Mouse (Mus musculus) common myeloid progenitor, adult 5-6 weeks (primary cell): ENCODE data around the gene Khnyn. TPM values are rescaled to one million over a fixed set of nuclear protein-coding genes. Genes with fewer than 3 reads are reported as not detected.

Experiments
- ATAC-seq: replicated peaks from 2 replicates; pipeline ENCODE4 v1.8.0; 2016; ENCODE audit warnings: low read depth, mild to moderate bottlenecking, moderate TSS enrichment, inconsistent platforms; ENCODE audit not compliant: poor library complexity, severe bottlenecking
- total RNA-seq: library from RNA; stranded (forward); fragments of 200-1000, 187-1606 nt; gene quantifications from 2 replicates; pipeline ENCODE4 v1.2.3, GENCODE M21; 2017

The Khnyn gene
- total RNA-seq, 1 experiment from 2014 or later, result 20.9 TPM

- no peak for ATAC-seq
Observed at GRCm38 (mm10) chr14:55872551-55872950, 12.2 kb upstream of the Khnyn start.

- ATAC-seq, result no peak
Observed at GRCm38 (mm10) chr14:55873242-55873713, 11.5 kb upstream of the Khnyn start.

GRCm38 (mm10) chr14:55873714-55874683, 10.7 kb upstream of the Khnyn start:
- peak; percentile 82 for ATAC-seq

- ATAC-seq, result no peak
Observed at GRCm38 (mm10) chr14:55877469-55878315, 7.1 kb upstream of the Khnyn start.

GRCm38 (mm10) chr14:55878316-55878940, 6.3 kb upstream of the Khnyn start:
- ATAC-seq, result no peak

GRCm38 (mm10) chr14:55879623-55880022, 5.1 kb upstream of the Khnyn start:
- peak; percentile 89 for ATAC-seq

GRCm38 (mm10) chr14:55880982-55881381, 3.8 kb upstream of the Khnyn start:
- ATAC-seq, result no peak

GRCm38 (mm10) chr14:55882171-55882641, 2.5 kb upstream of the Khnyn start:
- ATAC-seq, result no peak

GRCm38 (mm10) chr14:55883149-55883661, 1.5 kb upstream of the Khnyn start:
- ATAC-seq, result no peak

- ATAC-seq, result no peak
Observed at GRCm38 (mm10) chr14:55883663-55884062, 1.1 kb upstream of the Khnyn start.

GRCm38 (mm10) chr14:55884166-55884565, 581 bp upstream of the Khnyn start, which contains the start of gene Cbln3:
Gene Cbln3, minus strand, starts transcription at chr14:55884392.
- 0 out of 2 replicates have a peak, but pooled peaks have one; percentile 4 for ATAC-seq

- no peak for ATAC-seq
Observed at GRCm38 (mm10) chr14:55885114-55885790, 505 bp downstream of the Khnyn start.

- peak; percentile 63 for ATAC-seq
Observed at GRCm38 (mm10) chr14:55885791-55886271, 1.1 kb downstream of the Khnyn start.

- no peak for ATAC-seq
Observed at GRCm38 (mm10) chr14:55886571-55887382, 2.0 kb downstream of the Khnyn start.

- ATAC-seq, result no peak
Observed at GRCm38 (mm10) chr14:55897671-55898070, 12.9 kb downstream of the Khnyn start.

GRCm38 (mm10) chr14:55898947-55899346, 14.2 kb downstream of the Khnyn start:
- ATAC-seq, result no peak

GRCm38 (mm10) chr14:55899701-55900413, 15.1 kb downstream of the Khnyn start, which contains the start of gene Sdr39u1:
Gene Sdr39u1, minus strand, starts transcription at chr14:55900293.
- ATAC-seq, result peak; percentile 93

GRCm38 (mm10) chr14:55900414-55900755, 15.6 kb downstream of the Khnyn start:
- peak; percentile 20 for ATAC-seq
